ENCODE assay signal across 15 mouse cellular contexts in genomic region chr4:129282786-129283185, GRCm38 (mm10).
"Had no signal": no experiment of that assay in that cellular context is flagged by ENCODE, and none has a peak within 500 bp of the region (broad histone marks: within the 10 kb centered on the region; RNA-seq: fewer than 3 reads in every experiment).

No protein-coding gene starts in this region.

- H3K9me3 ChIP-seq: neural tube, embryonic 15.5 days; stomach, embryonic 15.5 days had no signal

- H3K36me3 ChIP-seq: neural tube, embryonic 15.5 days; stomach, embryonic 15.5 days had no signal

- H3K9ac ChIP-seq: neural tube, embryonic 15.5 days; stomach, embryonic 15.5 days had no signal

- H3K27ac ChIP-seq: neural tube, embryonic 15.5 days; stomach, embryonic 15.5 days; stomach, postnatal 0 days had no signal

- DNase-seq: retina, postnatal 1 day; right cerebral cortex, adult 18-20 months; right cerebral cortex, postnatal 14 days; right cerebral cortex, postnatal 25 days; right cerebral cortex, postnatal 4 days; spleen, adult 18-20 months; thymus, adult 18-20 months; thymus, adult 2 months; thymus, postnatal 14 days; thymus, postnatal 25 days; thymus, postnatal 36 days; thymus, postnatal 4 days had no signal

- H3K4me2 ChIP-seq: neural tube, embryonic 15.5 days; stomach, embryonic 15.5 days had no signal

- H3K4me3 ChIP-seq: neural tube, embryonic 15.5 days; stomach, embryonic 15.5 days had no signal
